Comparison of ENCODE assay signal across 21 mouse cellular contexts in the genomic region with DNA sequence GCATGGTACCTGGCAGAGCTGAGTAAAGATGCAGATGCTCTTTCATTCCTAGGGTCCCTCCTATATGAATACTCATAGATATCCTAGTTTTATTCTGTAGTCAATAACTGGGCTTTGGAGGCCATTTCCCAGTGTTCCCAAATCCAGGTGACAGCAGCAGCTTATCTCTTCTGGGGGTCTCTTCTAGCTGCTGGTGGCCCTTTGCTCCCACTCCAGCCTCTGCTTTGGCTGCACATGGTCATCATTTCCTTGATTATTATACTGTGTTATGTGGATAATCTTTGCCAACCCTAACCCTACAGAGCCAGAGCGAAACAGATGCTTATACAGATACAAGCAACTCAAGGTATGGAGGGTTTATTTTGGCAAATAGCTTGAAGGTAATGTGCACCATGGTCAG. TPM values are rescaled to one million over a fixed set of nuclear protein-coding genes. Genes with fewer than 3 reads are reported as not detected.
"Had no signal": no experiment of that assay in that cellular context is flagged by ENCODE, and none has a peak within 500 bp of the region (broad histone marks: within the 10 kb centered on the region; RNA-seq: fewer than 3 reads in every experiment).

No protein-coding gene starts in this region.

- DNase-seq: cerebellum, adult 8-10 months; cerebellum, adult 9-10 months; cerebellum, adult 9-11 months; cerebellum, postnatal 10 days; cerebellum, postnatal 14 days; cerebellum, postnatal 25 days; cerebellum, postnatal 36 days; forebrain, postnatal 0 days; gastrocnemius, adult 2 months; gastrocnemius, postnatal 10 days; gastrocnemius, postnatal 14 days; gastrocnemius, postnatal 25 days; gastrocnemius, postnatal 36 days; heart, adult 18-20 months; heart, adult 2 months had no signal

RNA-seq across cellular contexts. Expression of gene Tnp1, which starts 8.9 kb away (rescaled TPM):
- total RNA-seq: common myeloid progenitor, adult 5-6 weeks; forebrain, postnatal 0 days; gastrocnemius, adult 18-20 months; gastrocnemius, adult 2 months; gastrocnemius, adult 8-10 months; gastrocnemius, postnatal 10 days; gastrocnemius, postnatal 14 days; gastrocnemius, postnatal 25 days; gastrocnemius, postnatal 36 days; gastrocnemius, postnatal 4 days; granulocyte monocyte progenitor cell, adult 5-6 weeks; heart, adult 18-20 months; heart, adult 2 months; heart, adult 8-10 months had no signal
